In the genomic region with DNA sequence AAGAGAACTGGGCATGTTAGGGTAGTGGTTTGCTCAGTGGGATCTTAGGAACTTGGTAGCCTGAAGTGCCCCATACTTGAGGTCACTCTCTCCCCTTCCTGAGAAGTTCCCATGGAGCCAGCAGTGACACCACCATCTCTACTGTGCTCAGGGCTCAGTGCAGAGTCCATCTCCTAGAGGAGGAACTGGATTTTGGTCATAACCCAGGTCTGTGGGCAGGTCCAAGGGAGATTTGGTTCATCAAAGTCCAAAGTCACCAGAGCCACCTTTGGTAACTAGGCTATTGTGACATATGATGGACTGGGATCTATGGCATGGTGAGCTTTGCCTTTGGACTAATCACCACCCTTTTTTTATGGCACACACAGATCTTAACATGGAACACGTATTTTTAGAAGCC, we compare ENCODE assay signal across 20 mouse cellular contexts.
DNase-seq lines count a peak whose midpoint lies in the region; ATAC-seq and TF ChIP-seq lines count a peak whose summit lies in the region.
"Had no signal": no experiment of that assay in that cellular context is flagged by ENCODE, and none has a peak within 500 bp of the region (broad histone marks: within the 10 kb centered on the region; RNA-seq: fewer than 3 reads in every experiment).

No protein-coding gene starts in this region.

- 97% methylated on average over 1 of the region's 1 CpGs for WGBS in forebrain, embryonic 14.5 days
- WGBS in forebrain, embryonic 10.5 days = 82% methylated on average over 1 of the region's 1 CpGs
- WGBS in liver, postnatal 0 days (ENCODE audit: insufficient replicate concordance) = 73% methylated on average over 1 of the region's 1 CpGs

- no peak overlapping the region for H3K4me2 ChIP-seq in forebrain, embryonic 14.5 days (ENCODE audit: low read length)
- no peak overlapping the region for H3K4me2 ChIP-seq in liver, postnatal 0 days (ENCODE audit: low read depth, low read length)
- H3K4me2 ChIP-seq: forebrain, embryonic 13.5 days; heart, embryonic 12.5 days; hindbrain, embryonic 15.5 days; limb, embryonic 12.5 days; lung, embryonic 15.5 days had no signal

- H3K4me1 ChIP-seq in forebrain, embryonic 14.5 days (ENCODE audit: control insufficient read depth, insufficient read depth, low read length) = peaks cover 30% of the 10 kb centered on the region
- H3K4me1 ChIP-seq in forebrain, embryonic 10.5 days = peaks cover 88% of the 10 kb centered on the region
- H3K4me1 ChIP-seq in embryonic fibroblast, embryonic 13.5 days (ENCODE audit: control insufficient read depth, insufficient read depth, low read length) = peaks cover 23% of the 10 kb centered on the region
- H3K4me1 ChIP-seq in liver, postnatal 0 days (ENCODE audit: insufficient read depth) = 0 out of 2 replicates have a peak, but pooled peaks cover 3% of the 10 kb centered on the region

- no peaks in the 10 kb centered on the region for H3K36me3 ChIP-seq in forebrain, embryonic 14.5 days (ENCODE audit: control insufficient read depth, insufficient read depth, low read length)
- H3K36me3 ChIP-seq in forebrain, embryonic 10.5 days (replicated peaks) = peaks cover 2% of the 10 kb centered on the region
- no peaks in the 10 kb centered on the region for H3K36me3 ChIP-seq in liver, postnatal 0 days (replicated peaks; ENCODE audit: insufficient read depth, low read length)
- H3K36me3 ChIP-seq: heart, embryonic 12.5 days; hindbrain, embryonic 15.5 days; limb, embryonic 12.5 days; lung, embryonic 15.5 days had no signal

- no peak overlapping the region for H3K9ac ChIP-seq in forebrain, embryonic 14.5 days (ENCODE audit: low read length)
- H3K9ac ChIP-seq in liver, postnatal 0 days (replicated peaks) = no peak overlapping the region
- H3K9ac ChIP-seq: forebrain, embryonic 13.5 days; heart, embryonic 12.5 days; hindbrain, embryonic 15.5 days; limb, embryonic 12.5 days; lung, embryonic 15.5 days had no signal

- H3K4me3 ChIP-seq in forebrain, embryonic 14.5 days (ENCODE audit: low read depth, low read length) = no peak overlapping the region
- no peak overlapping the region for H3K4me3 ChIP-seq in forebrain, embryonic 10.5 days
- no peak overlapping the region for H3K4me3 ChIP-seq in layer of hippocampus, adult 2 months
- H3K4me3 ChIP-seq in embryonic fibroblast, embryonic 13.5 days (ENCODE audit: insufficient read depth, low read length) = no peak overlapping the region
- H3K4me3 ChIP-seq in liver, postnatal 0 days (ENCODE audit: low read depth, low read length) = no peak overlapping the region
- H3K4me3 ChIP-seq: forebrain, embryonic 13.5 days; heart, embryonic 12.5 days; hindbrain, embryonic 15.5 days; limb, embryonic 12.5 days; lung, embryonic 15.5 days had no signal

- TF ChIP-seq POLR2A in embryonic fibroblast, embryonic 13.5 days (IDR thresholded peaks at IDR 0.05; ENCODE audit: low read depth, low read length) = no peak

- ATAC-seq in forebrain, embryonic 14.5 days = no peak
- peak; percentile 69 for ATAC-seq in liver, postnatal 0 days
- ATAC-seq: activated CD4-positive, CD25-positive, alpha-beta regulatory T cell, adult 4 months; forebrain, embryonic 13.5 days had no signal

- H3K27ac ChIP-seq in forebrain, embryonic 14.5 days (ENCODE audit: low read depth, low read length) = peak overlapping the region; percentile 52; the same call in 1 of the 2 replicates
- no peak overlapping the region for H3K27ac ChIP-seq in forebrain, embryonic 10.5 days
- peak overlapping the region; percentile 80 for H3K27ac ChIP-seq in layer of hippocampus, adult 2 months
- H3K27ac ChIP-seq in embryonic fibroblast, embryonic 13.5 days (ENCODE audit: insufficient read depth, low read length) = peak overlapping the region; percentile 99
- no peak overlapping the region for H3K27ac ChIP-seq in liver, postnatal 0 days (ENCODE audit: low read depth)
- H3K27ac ChIP-seq: limb, embryonic 12.5 days had no signal

- no peaks in the 10 kb centered on the region for H3K9me3 ChIP-seq in forebrain, embryonic 14.5 days (replicated peaks; ENCODE audit: control insufficient read depth, low read length)
- no peaks in the 10 kb centered on the region for H3K9me3 ChIP-seq in forebrain, embryonic 10.5 days
- no peaks in the 10 kb centered on the region for H3K9me3 ChIP-seq in liver, postnatal 0 days (ENCODE audit: low read length)
- H3K9me3 ChIP-seq: forebrain, embryonic 13.5 days; G1E; heart, embryonic 12.5 days; hindbrain, embryonic 15.5 days; limb, embryonic 12.5 days; lung, embryonic 15.5 days had no signal

- TF ChIP-seq EP300 in liver, postnatal 0 days (IDR thresholded peaks at IDR 0.05; ENCODE audit: low read depth) = no peak

- H3K27me3 ChIP-seq in forebrain, embryonic 14.5 days (replicated peaks; ENCODE audit: control insufficient read depth, insufficient read depth, low read length) = no peaks in the 10 kb centered on the region
- no peaks in the 10 kb centered on the region for H3K27me3 ChIP-seq in forebrain, embryonic 10.5 days (ENCODE audit: poor library complexity, severe bottlenecking)
- H3K27me3 ChIP-seq in liver, postnatal 0 days (ENCODE audit: insufficient read depth, low read length) = no peaks in the 10 kb centered on the region
- H3K27me3 ChIP-seq: forebrain, embryonic 13.5 days; heart, embryonic 12.5 days; hindbrain, embryonic 15.5 days; limb, embryonic 12.5 days; lung, embryonic 15.5 days had no signal

- no peak for DNase-seq in forebrain, embryonic 14.5 days (ENCODE audit: low spot score)
- no peak for DNase-seq in forebrain, embryonic 10.5 days (ENCODE audit: extremely low spot score, low spot score)
- no peak for DNase-seq in layer of hippocampus, adult 2 months (ENCODE audit: low spot score in 2 of 2)
- no peak for DNase-seq in layer of hippocampus, adult 9-10 months (ENCODE audit: low spot score)
- no peak for DNase-seq in liver, postnatal 0 days
- DNase-seq in c-Kit-positive CD71-positive TER-119-positive erythroid progenitor cells, embryonic 14.5 days (ENCODE audit: low spot score) = no peak
- DNase-seq: embryo, embryonic 11 days; gastrocnemius, postnatal 36 days; heart, postnatal 14 days; kidney, adult 9 months; kidney, postnatal 25 days; lung, postnatal 4 days had no signal

- TF ChIP-seq CTCF in layer of hippocampus, adult 2 months (conservative IDR thresholded peaks at IDR 0.05) = no peak
- no peak for TF ChIP-seq CTCF in embryonic fibroblast, embryonic 13.5 days (IDR thresholded peaks at IDR 0.05; ENCODE audit: borderline replicate concordance, insufficient read depth, low read length)
- no peak for TF ChIP-seq CTCF in liver, postnatal 0 days (IDR thresholded peaks at IDR 0.05; ENCODE audit: low read depth)

Comparison
In these comparisons a context has a peak if more than half of its experiments do, and no peak if none do; other contexts are left out.
1. H3K27ac ChIP-seq: peak in forebrain, embryonic 14.5 days (single experiment), layer of hippocampus, adult 2 months (single experiment) and embryonic fibroblast, embryonic 13.5 days (single experiment); none in forebrain, embryonic 10.5 days (single experiment) and liver, postnatal 0 days (single experiment).